Mouse (Mus musculus) bone marrow macrophage, adult 2 months (primary cell): Measurements from ENCODE around the gene Thpo. TPM values are rescaled to one million over a fixed set of nuclear protein-coding genes. Genes with fewer than 3 reads are reported as not detected.

Source experiments
- H3K27ac ChIP-seq: 2 replicates; pipeline ENCODE4 v1.5.1; 2012; ENCODE audit warnings: low read depth, low read length; ENCODE audit not compliant: insufficient read depth
- H3K4me1 ChIP-seq: 2 replicates; pipeline ENCODE4 v1.6.1; 2012; ENCODE audit warnings: low read length; ENCODE audit not compliant: control insufficient read depth, insufficient read depth
- H3K4me3 ChIP-seq: 2 replicates; pipeline ENCODE4 v1.5.1; 2012; ENCODE audit warnings: mild to moderate bottlenecking, low read length, moderate library complexity; ENCODE audit not compliant: insufficient read depth
- CTCF ChIP-seq: IDR thresholded peaks from 2 replicates; pipeline ENCODE4 v1.5.1; 2012; ENCODE audit warnings: low read depth, mild to moderate bottlenecking, low read length, moderate library complexity
- POLR2A ChIP-seq: IDR thresholded peaks from 2 replicates; pipeline ENCODE4 v1.6.1; 2012; ENCODE audit warnings: mild to moderate bottlenecking, low read depth, low read length, borderline replicate concordance
- polyA plus RNA-seq: library from polyadenylated mRNA; stranded (reverse); fragments of >200 nt; gene quantifications from 2 replicates; pipeline ENCODE4 v1.2.4, GENCODE M21; 2012; ENCODE audit not compliant: missing spikeins, insufficient read depth, insufficient read length

The Thpo gene
- polyA plus RNA-seq, 1 experiment: not detected

DNA sequence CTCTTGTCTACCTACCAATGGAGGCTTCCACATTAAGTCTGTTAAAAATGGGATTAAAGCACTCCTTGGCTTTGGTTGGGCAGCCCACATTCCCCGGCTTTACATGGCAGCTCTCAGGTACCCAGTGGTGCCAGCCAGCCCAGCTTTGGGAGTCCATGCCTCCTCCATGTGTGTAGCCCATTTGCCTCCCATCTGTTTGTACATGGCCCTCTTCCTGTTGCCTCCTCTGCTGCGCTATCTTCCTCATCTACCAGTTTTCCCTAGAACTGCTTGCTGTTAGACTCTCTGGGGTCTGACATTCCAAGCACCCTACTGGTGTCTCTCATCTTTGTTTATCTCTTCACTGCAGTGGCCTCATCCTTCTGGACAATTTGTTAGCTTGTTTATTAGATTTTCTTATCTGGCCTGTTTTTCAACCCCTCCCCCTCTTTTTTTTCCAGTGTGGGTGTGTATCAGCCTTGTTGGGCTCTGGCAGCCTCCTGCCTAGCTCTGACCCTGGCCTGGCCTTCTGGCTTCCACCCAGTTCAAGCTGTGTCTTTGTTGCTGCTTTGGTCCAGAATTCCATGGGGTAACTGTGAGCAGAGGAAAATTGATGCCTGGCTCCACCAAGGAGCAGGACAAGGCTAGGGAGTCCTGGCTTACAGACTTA lies 27.8 kb downstream of the Thpo start:
- Histone ChIP-seq H3K4me1 (peaks cover 9% of the 10 kb centered on the region), H3K27ac (no peak overlapping the region), H3K4me3 (no peak overlapping the region)
- no peak for TF ChIP-seq CTCF
- TF ChIP-seq POLR2A: no peak

DNA sequence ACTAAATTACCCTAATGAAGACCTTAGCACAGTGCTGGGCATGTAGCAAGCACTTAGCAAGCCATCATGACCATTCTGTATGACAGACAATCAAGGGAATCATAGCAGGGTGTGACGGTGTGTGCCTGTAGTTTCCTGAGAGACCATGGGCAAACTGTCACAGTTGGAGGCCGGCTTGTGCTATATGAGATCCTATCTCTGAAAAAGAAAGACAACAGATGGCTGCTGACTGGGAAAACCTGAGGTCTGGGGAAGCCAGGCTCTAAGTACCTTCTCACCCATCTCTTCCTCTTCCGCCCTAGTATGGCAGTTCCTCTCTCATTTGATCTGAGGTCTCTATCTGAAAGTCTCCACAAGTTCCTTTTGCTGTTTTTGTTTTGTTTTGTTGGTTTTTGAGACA lies 28.5 kb downstream of the Thpo start:
- Histone ChIP-seq H3K4me1 (peaks cover 9% of the 10 kb centered on the region), H3K27ac (no peak overlapping the region), H3K4me3 (no peak overlapping the region)
- no peak for TF ChIP-seq CTCF
- no peak for TF ChIP-seq POLR2A

DNA sequence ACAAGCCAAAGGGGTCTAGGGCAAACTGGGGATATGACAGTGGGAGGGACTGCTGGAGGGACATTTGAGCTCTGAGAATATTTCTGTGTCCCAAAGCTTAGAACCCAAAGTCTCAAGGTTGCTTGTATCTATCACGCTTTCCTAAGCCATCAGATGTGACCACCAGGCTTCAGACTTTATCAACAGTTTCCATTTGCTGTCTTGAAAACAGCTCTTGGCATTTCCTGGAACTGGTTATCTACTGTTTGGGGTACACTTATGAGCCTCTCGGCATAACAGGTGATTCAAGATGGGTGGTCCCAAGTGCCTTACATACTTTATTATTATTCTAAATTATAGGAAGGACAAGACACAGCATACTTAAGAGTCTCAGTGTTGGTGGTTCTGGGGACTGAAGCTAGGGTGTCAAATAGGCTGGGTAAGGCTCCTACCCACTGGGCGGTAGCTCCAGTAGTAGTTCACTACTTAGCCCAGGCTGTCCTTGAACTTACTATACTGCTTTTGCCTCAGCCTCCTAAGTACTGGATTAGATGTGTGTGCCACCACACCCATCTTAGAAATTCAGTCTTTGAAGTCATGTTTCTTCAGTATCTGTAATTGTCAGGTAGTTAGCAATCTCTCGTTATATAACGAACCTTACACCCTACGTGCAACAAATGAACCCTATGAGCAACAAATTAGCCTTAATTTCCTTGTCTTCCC lies 30.5 kb downstream of the Thpo start:
- H3K4me3 ChIP-seq: no peak overlapping the region
- no peak overlapping the region for H3K27ac ChIP-seq
- H3K4me1 ChIP-seq: peaks cover 9% of the 10 kb centered on the region
- TF ChIP-seq CTCF: no peak

DNA sequence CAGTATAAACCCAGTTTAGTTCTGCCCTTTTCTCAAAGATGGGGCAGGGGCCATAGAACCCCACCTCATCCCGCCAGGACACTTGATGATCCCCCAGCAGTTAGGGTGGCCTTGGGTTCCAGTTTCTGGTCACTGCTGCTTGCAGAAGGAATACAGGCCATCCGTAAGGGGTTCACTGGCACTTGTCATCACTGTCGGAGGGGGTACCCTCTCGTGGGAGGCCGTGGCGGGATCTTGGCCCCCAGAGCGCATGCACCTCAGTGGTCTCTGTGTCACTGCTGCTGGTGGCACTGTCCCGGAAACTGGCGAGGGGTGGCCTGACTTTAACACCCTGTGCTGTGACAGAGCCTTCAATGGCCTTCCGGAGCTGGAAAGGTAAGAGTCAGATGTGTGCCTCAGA lies 31.2 kb downstream of the Thpo start:
- Histone ChIP-seq H3K4me3 (no peak overlapping the region), H3K27ac (no peak overlapping the region), H3K4me1 (peaks cover 9% of the 10 kb centered on the region)
- TF ChIP-seq CTCF: no peak
- no peak for TF ChIP-seq POLR2A

DNA sequence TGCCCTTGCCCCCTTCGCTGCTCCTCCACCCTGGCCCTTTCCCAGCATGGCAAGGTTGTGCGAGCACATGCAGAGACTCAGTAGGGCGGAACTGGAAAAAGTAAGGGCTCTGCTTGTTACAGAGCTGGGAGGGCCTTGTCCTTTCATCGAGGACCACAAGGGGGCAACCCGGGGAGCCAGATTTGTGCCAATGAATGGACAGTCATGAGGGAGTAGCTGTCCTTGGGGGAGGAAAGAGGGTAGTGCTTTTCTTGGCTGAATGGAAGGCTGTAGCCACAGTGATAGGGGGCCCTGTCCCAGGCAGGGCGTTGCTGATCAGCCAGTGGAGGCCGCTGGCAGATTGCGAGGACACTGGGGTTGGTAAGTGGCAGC lies 31.8 kb downstream of the Thpo start:
- H3K27ac ChIP-seq: no peak overlapping the region
- TF ChIP-seq CTCF (peak; percentile 42; the same call in 1 of the 2 replicates), POLR2A (no peak)
- H3K4me3 ChIP-seq: no peak overlapping the region
- peaks cover 9% of the 10 kb centered on the region for H3K4me1 ChIP-seq

DNA sequence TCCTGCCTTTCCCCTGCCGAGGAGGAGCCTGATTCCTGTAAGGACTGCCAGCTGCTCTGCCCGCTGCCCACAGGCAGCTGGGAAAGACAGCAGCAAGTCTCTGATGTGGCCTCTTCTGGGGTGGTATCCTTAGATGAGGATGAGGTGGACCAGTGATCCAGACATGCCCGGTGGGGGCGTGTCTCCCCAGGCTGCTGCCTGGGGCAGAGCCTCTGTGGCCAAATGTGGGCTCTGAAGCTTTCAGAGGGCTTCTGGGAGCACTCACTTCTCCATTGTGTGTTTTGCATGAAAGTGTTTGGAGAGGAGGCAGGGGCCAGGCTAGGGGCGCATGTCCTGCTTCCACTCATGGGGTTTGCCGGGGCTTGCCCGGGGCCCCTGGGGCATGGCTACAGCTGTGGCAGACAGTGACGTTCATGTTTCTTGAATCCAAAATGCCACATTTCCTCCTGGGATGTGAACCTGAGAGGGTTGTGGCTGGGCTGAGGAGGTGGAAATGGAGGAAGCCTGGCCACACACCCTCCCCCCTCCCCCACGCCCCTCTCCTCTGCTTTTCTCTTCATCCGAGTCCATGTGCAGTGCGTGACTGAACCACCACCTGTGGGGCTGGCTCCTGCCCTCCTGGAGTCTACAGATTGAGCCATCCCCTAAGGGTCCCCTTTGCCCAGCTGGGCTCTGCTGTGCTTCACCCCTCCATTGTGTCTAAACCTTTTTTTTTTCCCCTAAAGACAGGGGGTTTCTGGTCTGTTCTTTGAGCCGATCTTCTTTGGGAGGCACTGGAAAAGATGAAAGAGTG lies 32.4 kb downstream of the Thpo start:
- Histone ChIP-seq H3K4me1 (peaks cover 9% of the 10 kb centered on the region), H3K4me3 (no peak overlapping the region), H3K27ac (no peak overlapping the region)
- TF ChIP-seq POLR2A: no peak
- TF ChIP-seq CTCF: no peak

DNA sequence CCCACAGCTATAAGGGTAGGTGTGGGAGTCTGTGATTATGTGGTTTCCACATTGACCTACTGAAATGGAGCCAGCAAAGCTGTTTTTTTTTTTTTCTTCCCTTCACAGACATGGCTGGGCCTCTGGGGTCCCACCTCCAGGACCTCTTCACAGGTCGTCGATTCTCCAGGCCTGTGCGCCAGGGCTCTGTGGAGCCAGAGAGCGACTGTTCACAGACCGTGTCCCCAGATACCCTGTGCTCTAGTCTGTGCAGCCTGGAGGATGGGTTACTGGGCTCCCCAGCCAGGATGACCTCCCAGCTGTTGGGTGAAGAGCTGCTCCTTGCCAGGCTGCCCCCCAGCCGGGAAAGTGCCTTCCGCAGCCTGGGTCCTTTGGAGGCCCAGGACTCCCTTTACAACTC lies 33.0 kb downstream of the Thpo start:
- H3K27ac ChIP-seq: no peak overlapping the region
- TF ChIP-seq POLR2A (no peak), CTCF (no peak)
- no peak overlapping the region for H3K4me3 ChIP-seq
- H3K4me1 ChIP-seq: peaks cover 9% of the 10 kb centered on the region

DNA sequence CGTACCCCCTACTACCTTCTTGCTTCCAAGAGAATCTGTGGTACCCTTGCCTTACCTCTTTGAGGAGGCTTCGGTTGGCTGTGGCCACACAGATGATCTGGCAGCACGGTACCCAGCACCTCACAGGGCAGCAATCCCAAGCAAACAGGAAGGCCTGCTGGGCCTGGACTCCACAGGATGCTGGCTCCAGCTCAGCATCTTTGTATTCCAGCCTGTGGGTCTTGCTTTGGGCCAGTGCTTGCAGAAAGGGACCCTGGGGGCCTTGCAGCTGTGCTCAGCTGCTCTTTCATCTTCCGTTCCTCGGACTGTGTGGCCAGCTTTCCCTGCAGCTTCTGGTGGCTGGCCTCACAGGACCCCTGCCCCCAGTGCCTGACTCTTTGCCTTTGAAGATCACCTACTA lies 34.3 kb downstream of the Thpo start:
- peaks cover 9% of the 10 kb centered on the region for H3K4me1 ChIP-seq

DNA sequence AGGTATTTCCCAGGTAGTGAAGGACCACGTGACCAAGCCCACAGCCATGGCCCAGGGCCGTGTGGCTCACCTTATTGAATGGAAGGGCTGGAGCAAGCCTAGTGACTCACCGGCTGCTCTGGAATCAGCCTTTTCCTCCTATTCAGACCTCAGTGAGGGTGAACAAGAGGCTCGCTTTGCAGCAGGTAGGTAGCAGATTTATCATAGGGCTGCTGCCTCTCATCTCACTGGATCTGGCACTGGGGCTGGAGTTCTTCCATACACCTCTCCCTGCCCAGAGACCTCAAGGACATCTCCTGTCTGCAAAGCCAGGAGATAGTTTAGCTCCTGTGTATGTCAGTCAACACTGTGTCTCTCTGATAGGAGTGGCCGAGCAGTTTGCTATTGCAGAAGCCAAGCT lies 35.0 kb downstream of the Thpo start:
- peaks cover 14% of the 10 kb centered on the region for H3K4me1 ChIP-seq
- no peak overlapping the region for H3K27ac ChIP-seq
- H3K4me3 ChIP-seq: no peak overlapping the region
- TF ChIP-seq POLR2A (no peak), CTCF (no peak)

More for the DNA sequence above, 34.3 kb downstream of the Thpo start:
- Histone ChIP-seq H3K27ac (no peak overlapping the region), H3K4me3 (no peak overlapping the region)
- TF ChIP-seq POLR2A (no peak), CTCF (no peak)
